Mouse (Mus musculus) midbrain, embryonic 11.5 days (tissue): Measurements from ENCODE around the gene D730048I06Rik. TPM values are rescaled to one million over a fixed set of nuclear protein-coding genes. Genes with fewer than 3 reads are reported as not detected.
"Not testable (repeated sequence)": the region's sequence is repeated elsewhere in the genome, so short reads cannot be mapped to it uniquely, and the experiment has no call there.

Experiments used
- ATAC-seq: fragments of 200-750 bp; cut with Nextera tagmentation; 2 replicates; pipeline ENCODE4 v1.8.0; 2017; ENCODE audit warnings: moderate TSS enrichment, moderate library complexity; ENCODE audit not compliant: low FRiP score
- DNase-seq: peaks from one replicate; pipeline ENCODE4 v3.0.0; 2015; ENCODE audit warnings: low spot score; ENCODE audit errors: missing footprints
- H3K27ac ChIP-seq: fragments of 300-500 bp; sonication (generic); 2 replicates; pipeline ENCODE4 v1.5.1; 2014; ENCODE audit warnings: low read depth, low read length
- H3K27me3 ChIP-seq: fragments of 300-500 bp; sonication (generic); 2 replicates; pipeline ENCODE4 v1.6.1; 2014; ENCODE audit warnings: mild to moderate bottlenecking, low read length, moderate library complexity, mixed read lengths; ENCODE audit not compliant: control insufficient read depth, insufficient read depth
- H3K36me3 ChIP-seq: fragments of 300-500 bp; sonication (generic); 2 replicates; pipeline ENCODE4 v1.6.1; 2014; ENCODE audit warnings: mild to moderate bottlenecking, low read length, moderate library complexity, mixed read lengths; ENCODE audit not compliant: control insufficient read depth, insufficient read depth
- H3K4me1 ChIP-seq: fragments of 300-500 bp; sonication (generic); 2 replicates; pipeline ENCODE4 v1.6.1; 2014; ENCODE audit warnings: low read length; ENCODE audit not compliant: control insufficient read depth, insufficient read depth
- H3K4me2 ChIP-seq: fragments of 300-500 bp; sonication (generic); 2 replicates; pipeline ENCODE4 v1.6.1; 2014; ENCODE audit warnings: mild to moderate bottlenecking, moderate library complexity
- H3K4me3 ChIP-seq: fragments of 300-500 bp; sonication (generic); 2 replicates; pipeline ENCODE4 v1.5.1; 2014; ENCODE audit warnings: low read depth, low read length
- H3K9ac ChIP-seq: fragments of 300-500 bp; sonication (generic); 2 replicates; pipeline ENCODE4 v1.6.1; 2014; ENCODE audit warnings: low read length
- H3K9me3 ChIP-seq: fragments of 300-500 bp; sonication (generic); 2 replicates; pipeline ENCODE4 v1.6.1; 2016; ENCODE audit warnings: low read length; ENCODE audit not compliant: control insufficient read depth
- WGBS: fragments of 180-500 bp; shearing (Covaris S2); extraction: QIAGEN DNeasy Blood & Tissue Kit; methylation state at CpG from one replicate; pipeline ENCODE4 v1.1.7; 2014; 5-methylcytosine and 5-hydroxymethylcytosine counted together
- polyA plus RNA-seq: library from polyadenylated mRNA; unstranded; fragments of >200 nt; fragmentation: Nextera tagmentation; extraction: Ambion mirVana; gene quantifications from 2 replicates; pipeline ENCODE4 v1.2.1, GENCODE M21; 2014

The D730048I06Rik gene
- polyA plus RNA-seq: not detected in 2 replicates

GRCm38 (mm10) chr9:35790001-35790400 lies at the start of gene D730048I06Rik, which contains the start of gene Gm27235:
Gene D730048I06Rik (minus strand): TSS chr9:35790112.
Gene Gm27235 (minus strand): TSS chr9:35790101.
- Histone ChIP-seq H3K9ac (no peak within 1 kb of the TSS), H3K4me1 (no peaks in the 10 kb centered on the region), H3K4me3 (no peak within 1 kb of the TSS), H3K27ac (no peak within 1 kb of the TSS), H3K27me3 (no peaks in the 10 kb centered on the region), H3K9me3 (peaks cover 6% of the 10 kb centered on the region; the same call in 1 of the 2 replicates), H3K4me2 (no peak within 1 kb of the TSS), H3K36me3 (no peaks in the 10 kb centered on the region)
- DNase-seq (no peak), ATAC-seq (no peak)
- WGBS: 93% methylated on average over 3 of the region's 3 CpGs

GRCm38 (mm10) chr9:35817881-35818280 lies 28.0 kb upstream of the D730048I06Rik start:
- H3K9me3 ChIP-seq, H3K9ac ChIP-seq, H3K36me3 ChIP-seq, H3K4me3 ChIP-seq, H3K4me2 ChIP-seq, H3K27me3 ChIP-seq, H3K4me1 ChIP-seq, H3K27ac ChIP-seq, ATAC-seq, DNase-seq: not testable (repeated sequence)
- WGBS: 92% methylated on average over 15 of the region's 15 CpGs

GRCm38 (mm10) chr9:35798146-35798545 lies 8.2 kb upstream of the D730048I06Rik start:
- Histone ChIP-seq H3K4me3 (no peak overlapping the region), H3K27ac (no peak overlapping the region), H3K36me3 (no peaks in the 10 kb centered on the region), H3K9ac (no peak overlapping the region), H3K27me3 (no peaks in the 10 kb centered on the region), H3K4me1 (no peaks in the 10 kb centered on the region), H3K4me2 (no peak overlapping the region), H3K9me3 (peaks cover 5% of the 10 kb centered on the region; the same call in 1 of the 2 replicates)
- DNase-seq (no peak), ATAC-seq (no peak)

GRCm38 (mm10) chr9:35778009-35778408 lies 11.9 kb downstream of the D730048I06Rik start, which contains the start of gene Gm17727:
Gene Gm17727 (minus strand): TSS chr9:35778109.
- no peaks in the 10 kb centered on the region for H3K27me3 ChIP-seq
- H3K4me1 ChIP-seq: no peaks in the 10 kb centered on the region
- ATAC-seq: no peak
- peaks cover 3% of the 10 kb centered on the region; the same call in 1 of the 2 replicates for H3K9me3 ChIP-seq
- 61% methylated on average over 3 of the region's 3 CpGs for WGBS
- no peak within 1 kb of the TSS for H3K4me2 ChIP-seq
- H3K9ac ChIP-seq: no peak within 1 kb of the TSS
- no peak within 1 kb of the TSS for H3K4me3 ChIP-seq
- no peaks in the 10 kb centered on the region for H3K36me3 ChIP-seq
- no peak within 1 kb of the TSS for H3K27ac ChIP-seq
- DNase-seq: no peak

- no peak for ATAC-seq
- H3K9me3 ChIP-seq: no peaks in the 10 kb centered on the region
These were observed 33.1 kb downstream of the D730048I06Rik start for GRCm38 (mm10) chr9:35756843-35757242.

GRCm38 (mm10) chr9:35740749-35741148 lies 49.2 kb downstream of the D730048I06Rik start, which contains the start of gene Gm17677:
Gene Gm17677 (plus strand): TSS chr9:35741049.
- ATAC-seq: no peak
- no peak for DNase-seq
- H3K4me3 ChIP-seq: no peak within 1 kb of the TSS
- H3K36me3 ChIP-seq: no peaks in the 10 kb centered on the region
- no peak within 1 kb of the TSS for H3K9ac ChIP-seq
- no peak within 1 kb of the TSS for H3K4me2 ChIP-seq
- H3K27ac ChIP-seq: no peak within 1 kb of the TSS
- no peaks in the 10 kb centered on the region for H3K4me1 ChIP-seq
- no peaks in the 10 kb centered on the region; the same call in 1 of the 2 replicates for H3K9me3 ChIP-seq
- no peaks in the 10 kb centered on the region for H3K27me3 ChIP-seq

More at GRCm38 (mm10) chr9:35756843-35757242, 33.1 kb downstream of the D730048I06Rik start:
- H3K27ac ChIP-seq: no peak overlapping the region
- no peak overlapping the region for H3K4me3 ChIP-seq
- no peaks in the 10 kb centered on the region for H3K27me3 ChIP-seq
- H3K4me2 ChIP-seq: no peak overlapping the region
- no peaks in the 10 kb centered on the region for H3K36me3 ChIP-seq
- H3K4me1 ChIP-seq: no peaks in the 10 kb centered on the region
- no peak for DNase-seq
- no peak overlapping the region for H3K9ac ChIP-seq

Other genes starting within 250 kb of the D730048I06Rik start
- gene Ddx25, start 231.6 kb downstream of the D730048I06Rik start, polyA plus RNA-seq: 9.5 and 9.8 TPM in 2 replicates
- gene Pus3, start 231.5 kb downstream of the D730048I06Rik start, polyA plus RNA-seq: 23.8 and 24.8 TPM in 2 replicates
- gene Pate2, start 219.8 kb downstream of the D730048I06Rik start, polyA plus RNA-seq: 0.96 and 1.8 TPM in 2 replicates
- gene Hyls1, start 219.7 kb downstream of the D730048I06Rik start, polyA plus RNA-seq: 32.6 and 34.7 TPM in 2 replicates
- not detected in 2 replicates for gene Pate4, start 178.2 kb downstream of the D730048I06Rik start, polyA plus RNA-seq
- gene Pate3, start 141.9 kb downstream of the D730048I06Rik start, polyA plus RNA-seq: not detected in 2 replicates
- not detected in 2 replicates for gene Pate1, start 102.7 kb downstream of the D730048I06Rik start, polyA plus RNA-seq
- gene Gm17677, start 49.1 kb downstream of the D730048I06Rik start, polyA plus RNA-seq: not detected in 2 replicates
- not detected in 2 replicates for gene Gm17727, start 12.0 kb downstream of the D730048I06Rik start, polyA plus RNA-seq
- not detected in 2 replicates for gene Gm27235, start within 50 bp of the D730048I06Rik start, polyA plus RNA-seq
- not detected in 2 replicates for gene 9230110F15Rik, start 54.0 kb upstream of the D730048I06Rik start, polyA plus RNA-seq
- gene 9230113P08Rik, start 118.3 kb upstream of the D730048I06Rik start, polyA plus RNA-seq: not detected in 2 replicates